Mouse (Mus musculus) mesoderm, embryonic 11.5 days (tissue): ENCODE results near the gene Golgb1.
"Not testable (repeated sequence)": the region's sequence is repeated elsewhere in the genome, so short reads cannot be mapped to it uniquely, and the experiment has no call there.

Experiments used
- DNase-seq: peaks from one replicate; pipeline ENCODE4 v3.0.0-alpha.2; 2012; ENCODE audit warnings: low read depth, low spot score

Golgb1 gene

DNA sequence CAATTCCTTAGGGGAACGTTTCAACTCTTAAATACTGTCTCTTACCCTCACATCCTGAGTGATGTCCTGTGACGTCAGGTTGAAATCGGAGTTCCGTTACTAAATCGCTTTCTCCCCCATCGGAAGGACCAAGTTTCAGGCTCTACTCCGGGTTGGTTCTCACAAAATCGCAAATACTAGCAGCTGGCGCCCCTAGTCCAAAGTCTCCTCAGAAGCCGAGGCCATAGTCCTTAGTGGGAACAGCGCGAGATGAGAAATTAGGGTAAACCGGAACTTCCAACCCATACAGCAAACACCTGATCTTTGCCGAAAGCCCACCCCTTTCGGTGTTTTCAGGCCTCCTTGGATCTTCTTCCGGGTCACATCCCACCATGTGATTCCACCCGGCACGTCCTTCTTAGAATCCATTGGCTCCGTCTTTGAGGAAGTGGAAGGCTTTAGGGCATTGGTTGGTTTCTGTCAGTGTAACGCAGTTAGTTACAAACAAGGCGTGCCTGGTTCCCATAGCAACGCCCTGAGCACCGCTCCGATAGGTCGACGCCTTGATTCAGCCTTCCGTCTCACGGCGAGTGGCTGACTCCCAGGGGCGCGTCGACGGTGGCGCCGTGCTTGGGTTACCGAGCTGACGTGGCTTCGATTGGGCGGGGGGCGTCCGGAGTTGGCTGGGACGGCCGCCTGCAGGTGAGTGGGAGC is at the start of gene Golgb1, which contains the start of gene Eaf2:
TSS of gene Golgb1 (plus strand) at position 558 of the 693 bp plus-strand sequence.
TSS of gene Eaf2 (minus strand) at position 421 of the 693 bp plus-strand sequence.
- peak; percentile 99 for DNase-seq

DNA sequence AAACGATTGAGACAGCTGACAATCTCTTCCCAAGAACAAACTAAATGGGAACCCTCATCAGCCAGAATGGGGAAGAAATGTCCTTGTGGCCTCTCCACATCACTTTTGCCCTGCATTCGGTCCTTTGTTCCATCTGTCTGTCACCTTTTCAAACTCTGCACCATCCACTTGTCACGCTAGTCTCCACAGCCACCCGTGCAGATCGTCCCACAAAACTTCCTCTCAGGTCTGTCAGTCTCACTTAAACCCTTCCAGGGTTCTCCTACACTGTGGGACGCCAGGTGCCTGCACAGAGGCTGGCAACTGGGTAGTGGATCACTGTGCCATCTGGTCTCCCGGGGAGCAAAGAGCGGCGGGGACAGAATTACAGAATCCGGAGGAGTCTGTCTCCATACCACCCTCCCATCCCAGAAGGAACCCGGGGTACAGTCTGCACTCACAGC is 47.3 kb upstream of the Golgb1 start:
- peak; percentile 4 for DNase-seq

DNA sequence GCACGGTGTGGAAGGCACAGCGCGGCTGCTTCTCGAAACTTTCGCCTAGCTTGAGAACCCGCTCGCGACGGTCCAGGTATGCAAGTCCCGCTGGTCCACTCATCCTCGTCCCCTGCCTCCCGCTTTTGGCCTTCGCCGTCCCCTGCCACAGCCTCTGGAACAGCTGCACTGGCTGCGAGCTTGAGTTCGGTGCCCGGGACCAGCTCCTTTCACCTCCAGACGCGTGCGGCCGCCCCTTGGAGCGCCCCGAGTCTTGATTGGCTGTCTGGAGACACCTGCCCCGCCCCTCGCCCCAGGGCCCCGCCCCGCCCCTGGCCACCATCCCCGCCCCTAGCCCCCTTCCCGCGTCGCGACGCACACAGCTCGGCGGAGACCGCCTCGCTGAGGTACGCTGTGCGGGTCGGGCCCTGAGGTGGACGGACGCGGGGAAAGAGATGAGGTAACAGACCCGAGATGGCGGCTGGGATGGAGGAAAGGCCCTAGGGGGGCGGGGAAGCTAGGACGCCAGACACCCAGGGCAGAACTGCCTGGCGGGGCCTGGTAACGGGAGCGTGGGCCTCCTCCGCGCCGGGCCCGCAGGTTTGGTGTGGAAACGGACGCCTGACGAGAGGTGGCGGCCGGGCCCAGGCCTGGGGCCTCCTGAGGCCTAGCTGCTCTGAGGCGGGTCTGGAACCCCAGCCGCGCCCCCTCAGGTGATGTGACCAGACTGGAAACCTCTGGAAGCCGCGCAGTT is 46.7 kb upstream of the Golgb1 start, which contains the start of gene Iqcb1:
TSS of gene Iqcb1 (plus strand) at position 332 of the 733 bp plus-strand sequence.
- peak; percentile 87 for DNase-seq

DNA sequence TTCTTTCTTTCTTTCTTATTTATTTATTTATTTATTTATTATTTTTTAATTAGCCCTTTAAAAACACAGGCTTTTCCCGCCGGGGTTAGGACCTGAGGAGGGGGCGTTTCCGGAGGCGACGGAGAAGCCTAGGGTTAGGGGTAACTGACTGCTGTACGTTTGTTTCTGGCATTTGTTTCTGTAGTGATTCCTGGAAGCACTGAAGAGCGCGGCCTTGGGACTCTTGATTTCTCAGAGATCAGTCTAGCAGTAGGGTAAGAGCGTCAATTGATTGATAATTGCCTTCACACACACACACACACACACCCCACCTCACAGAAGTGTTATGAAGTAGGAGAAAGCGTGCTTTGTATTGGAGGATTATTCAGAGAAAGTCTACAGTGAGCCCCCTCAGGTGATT is 46.1 kb upstream of the Golgb1 start:
- no peak for DNase-seq

DNA sequence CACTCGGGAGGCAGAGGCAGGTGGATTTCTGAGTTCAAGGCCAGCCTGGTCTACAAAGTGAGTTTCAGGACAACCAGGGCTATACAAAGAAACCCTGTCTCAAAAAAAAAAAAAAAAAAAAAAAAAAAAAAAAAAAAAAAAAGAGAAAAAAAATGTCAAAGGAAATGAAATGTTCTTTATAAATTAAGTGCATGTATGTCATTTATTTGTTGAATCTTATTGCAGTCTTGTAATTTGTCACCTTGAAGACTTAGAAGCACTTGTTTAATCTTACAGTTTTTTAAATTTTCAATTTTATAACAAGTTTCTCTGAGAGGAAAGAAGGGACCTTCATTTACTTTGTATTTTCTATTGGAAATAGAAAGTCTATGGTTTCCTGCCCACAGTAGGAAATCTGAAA is 28.0 kb upstream of the Golgb1 start:
- not testable (repeated sequence) for DNase-seq

DNA sequence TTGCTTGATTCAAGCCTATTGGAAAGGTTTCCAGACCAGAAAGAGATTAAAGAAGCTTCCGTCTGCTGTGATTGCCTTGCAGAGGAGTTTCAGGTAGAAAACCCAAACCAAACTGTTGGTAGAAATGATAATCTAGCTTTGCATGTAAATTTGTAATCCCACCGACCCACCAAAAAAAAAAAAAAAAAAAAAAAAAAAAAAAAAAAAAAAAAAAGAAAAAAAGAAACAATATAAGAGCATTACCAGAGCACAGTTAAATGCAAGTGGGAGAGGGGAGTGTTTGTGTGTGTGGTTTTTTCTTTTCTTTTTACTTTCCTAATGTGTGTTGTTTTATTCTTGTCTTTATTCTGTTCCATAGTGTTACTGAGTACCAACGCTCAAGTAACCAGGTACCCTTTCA is 23.7 kb upstream of the Golgb1 start:
- DNase-seq = no peak

DNA sequence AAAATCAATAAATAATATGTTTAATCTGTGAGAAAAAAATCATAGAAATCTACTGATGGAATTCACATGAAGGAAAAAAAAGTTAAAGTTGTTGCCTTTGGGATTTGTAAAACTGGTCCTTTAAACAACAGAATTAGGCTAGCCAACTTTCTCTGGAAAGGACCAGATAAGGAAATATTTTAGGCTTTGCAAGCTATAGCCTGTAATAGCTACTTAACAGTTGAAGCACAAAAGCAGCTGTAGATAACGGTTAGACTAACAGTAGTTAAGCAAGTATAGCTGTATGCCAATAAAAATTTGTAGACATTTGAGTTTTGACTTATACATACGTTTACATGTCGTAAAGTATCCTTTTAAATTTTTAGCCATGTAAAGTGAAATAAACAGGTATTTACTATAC is 11.4 kb upstream of the Golgb1 start:
- DNase-seq = no peak

DNA sequence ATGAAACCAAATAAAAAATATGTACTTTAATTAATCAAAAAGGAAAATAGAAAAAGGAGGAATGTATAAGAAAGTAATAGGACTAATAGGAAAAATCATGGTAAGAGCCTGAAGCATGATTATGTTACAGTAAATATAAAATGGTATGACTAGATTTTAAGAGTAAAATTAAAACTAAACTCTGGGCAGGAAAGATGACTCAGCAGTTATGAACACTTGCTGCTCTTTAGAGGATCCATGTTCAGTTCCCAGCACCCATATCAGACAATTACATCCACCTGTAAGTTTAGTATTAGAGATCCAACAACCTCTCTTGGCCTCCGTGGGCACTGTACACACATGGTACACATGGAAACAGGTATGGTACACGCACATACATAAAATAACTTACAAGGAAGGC is 5.5 kb upstream of the Golgb1 start:
- no peak for DNase-seq

DNA sequence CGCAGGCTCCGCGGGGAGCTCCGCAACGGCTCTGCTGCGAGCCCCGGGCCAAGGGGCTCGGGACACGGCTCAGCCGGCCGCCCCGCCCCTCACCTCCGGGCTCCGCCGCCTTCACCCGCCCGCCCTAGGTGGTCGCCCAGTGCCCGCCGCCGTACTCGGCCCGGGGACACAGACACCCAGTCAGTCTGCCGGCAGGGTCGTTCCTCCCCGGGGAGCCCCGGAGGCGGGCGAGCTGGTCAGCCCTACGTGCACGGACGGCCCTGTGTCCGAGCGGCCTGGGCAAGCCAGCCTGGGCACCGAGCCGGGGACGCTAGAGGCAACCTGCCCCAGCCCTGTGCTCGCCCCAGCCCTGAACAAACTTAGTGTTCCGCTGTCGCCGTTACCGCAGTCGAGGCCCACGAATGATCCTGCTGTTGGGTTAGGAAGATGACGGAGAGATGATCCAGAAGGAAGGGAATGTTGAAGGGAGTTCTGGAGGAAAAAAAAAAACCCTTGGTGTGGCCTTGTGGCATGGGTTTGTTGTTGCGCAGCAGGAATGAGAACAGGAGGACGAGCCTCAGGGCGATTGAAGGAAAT is 424 bp downstream of the Golgb1 start:
- peak; percentile 38 for DNase-seq

DNA sequence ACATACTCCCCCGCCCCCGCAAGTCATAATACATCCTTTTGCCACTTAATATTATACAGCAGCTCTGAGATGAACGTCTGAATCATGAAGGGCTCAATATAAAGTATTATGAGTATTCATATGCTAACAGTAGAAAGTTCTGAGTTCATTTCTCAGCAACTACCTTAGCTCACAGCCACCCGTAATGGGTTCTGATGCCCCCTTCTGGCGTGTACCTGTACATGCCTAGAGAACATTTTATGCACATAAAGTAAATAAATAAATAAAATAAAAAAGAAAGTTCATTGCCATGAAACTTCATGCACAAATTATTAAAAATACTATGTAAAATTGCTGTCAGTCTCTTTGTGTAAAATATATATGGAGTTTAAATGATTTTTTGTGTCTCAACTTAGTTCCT is 2.4 kb downstream of the Golgb1 start:
- DNase-seq = no peak

DNA sequence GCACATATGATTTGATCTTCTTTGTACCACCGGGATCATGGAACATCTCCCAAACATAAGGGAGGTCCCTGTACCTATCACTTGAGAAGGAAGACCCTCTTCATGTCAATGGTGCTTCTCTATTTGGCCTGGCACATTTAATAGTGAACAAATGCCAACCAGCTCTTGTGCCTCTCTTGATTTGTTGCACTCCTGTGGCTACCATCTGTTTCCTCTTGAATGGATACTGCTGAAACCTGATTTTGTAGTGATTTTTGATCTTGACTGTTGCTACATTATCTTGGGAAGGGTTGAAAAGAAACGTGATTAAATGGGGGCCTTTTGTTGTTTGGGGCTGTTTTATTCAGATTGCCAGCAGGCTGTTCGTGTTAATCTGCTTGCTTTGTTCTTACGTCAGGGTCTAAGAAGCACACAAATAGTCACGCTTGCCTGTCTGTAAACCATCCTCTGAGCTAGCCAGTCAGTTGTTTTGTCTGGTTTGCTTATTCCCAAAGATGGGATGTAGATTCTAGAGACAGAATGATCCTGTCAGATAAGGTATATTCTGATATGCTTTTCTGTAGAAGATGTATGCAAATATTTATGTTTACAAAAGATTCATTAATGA is 7.9 kb downstream of the Golgb1 start:
- no peak for DNase-seq

DNA sequence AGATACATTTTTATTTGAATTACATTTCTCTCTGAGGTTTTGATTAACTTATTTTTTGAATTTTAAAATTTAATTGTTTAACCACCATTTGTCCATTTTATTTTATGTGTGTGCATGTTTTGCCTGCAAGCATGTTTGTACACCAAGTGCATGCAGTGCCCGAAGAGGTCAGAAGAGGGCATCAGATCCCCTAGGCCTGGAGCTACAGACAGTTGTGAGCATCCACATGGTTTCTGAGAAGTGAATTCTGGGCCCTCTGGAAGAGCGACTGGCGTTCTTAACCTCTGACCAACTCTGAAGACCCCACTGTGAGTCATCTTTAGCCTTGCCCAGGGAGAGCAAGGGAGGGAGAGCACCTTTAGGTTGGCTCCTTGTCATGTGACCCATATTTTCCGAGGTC is 9.9 kb downstream of the Golgb1 start:
- peak; percentile 32 for DNase-seq

DNA sequence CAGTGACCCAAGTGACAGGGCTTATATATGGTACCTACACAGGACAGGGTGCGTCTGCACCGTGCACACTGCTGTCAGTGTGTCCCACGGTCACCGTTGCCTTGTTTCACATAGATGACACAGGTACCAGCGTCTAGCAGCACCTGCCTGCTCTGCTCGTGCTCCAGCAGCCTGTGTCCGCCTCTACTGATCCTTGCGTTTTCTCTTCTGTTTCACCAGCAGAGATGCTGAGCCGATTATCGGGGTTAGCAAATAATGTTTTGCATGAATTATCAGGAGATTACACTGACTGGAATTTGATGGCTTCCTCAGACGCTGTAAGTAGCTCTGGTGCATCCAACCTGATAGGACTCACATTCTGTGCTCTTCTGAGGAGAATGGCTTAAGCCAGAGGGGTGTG is 11.0 kb downstream of the Golgb1 start:
- no peak for DNase-seq

DNA sequence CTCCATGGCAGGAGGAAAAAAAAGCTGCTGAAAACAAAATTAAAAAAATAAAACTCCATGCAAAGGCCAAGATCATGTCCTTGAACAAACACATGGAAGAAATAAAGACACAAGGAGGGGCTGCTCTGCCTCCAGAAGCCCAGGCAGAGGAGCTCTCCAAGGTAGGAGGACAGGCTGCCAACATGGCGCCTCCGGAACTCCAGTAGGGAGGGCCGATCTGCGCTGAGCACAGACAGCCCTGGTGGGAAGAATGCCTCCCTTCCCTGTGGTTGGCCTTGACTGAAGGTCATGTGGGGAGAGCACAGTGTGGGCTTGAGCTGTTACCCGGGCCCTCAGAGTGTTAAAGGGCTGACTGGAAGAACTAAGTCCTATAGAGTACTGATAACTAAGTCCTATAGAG is 12.6 kb downstream of the Golgb1 start:
- DNase-seq = no peak

DNA sequence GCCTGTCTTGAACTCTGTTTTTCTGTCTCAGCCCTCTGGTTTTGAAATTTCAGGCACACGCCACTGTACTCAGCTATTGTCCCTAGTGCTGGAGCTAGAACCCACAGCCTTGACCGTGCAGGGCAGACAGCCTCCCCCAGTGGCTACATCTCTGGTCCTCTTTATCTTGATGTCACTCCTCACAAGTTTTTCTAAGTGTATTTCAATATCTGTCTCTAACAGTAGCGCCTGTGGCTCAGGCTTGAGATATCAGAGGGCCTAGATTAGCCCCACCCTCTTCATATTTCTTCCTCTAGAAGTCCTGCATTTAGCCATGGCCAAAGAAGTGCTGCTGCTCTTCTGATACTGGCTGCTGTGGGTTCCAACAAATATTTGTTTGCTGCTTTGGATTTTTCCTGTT is 15.6 kb downstream of the Golgb1 start:
- DNase-seq = no peak

DNA sequence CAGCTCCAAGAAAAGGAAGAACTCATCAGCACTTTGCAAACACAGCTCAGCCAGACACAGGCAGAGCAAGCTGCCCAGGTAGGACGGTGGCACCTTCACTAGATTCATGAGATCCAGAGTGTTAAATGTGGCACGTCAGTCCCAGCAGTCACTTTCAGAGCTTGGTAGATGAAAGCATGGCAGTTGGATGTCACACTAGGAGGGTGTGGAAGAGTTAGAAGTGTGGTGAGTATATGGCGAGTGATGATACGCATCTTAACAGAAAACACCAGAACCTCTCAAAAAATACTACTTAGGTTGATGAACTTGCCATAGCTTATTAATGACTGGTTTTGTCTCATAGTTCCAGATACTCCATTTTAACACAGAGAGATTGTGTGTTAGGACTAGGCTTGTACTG is 16.5 kb downstream of the Golgb1 start:
- DNase-seq = no peak

DNA sequence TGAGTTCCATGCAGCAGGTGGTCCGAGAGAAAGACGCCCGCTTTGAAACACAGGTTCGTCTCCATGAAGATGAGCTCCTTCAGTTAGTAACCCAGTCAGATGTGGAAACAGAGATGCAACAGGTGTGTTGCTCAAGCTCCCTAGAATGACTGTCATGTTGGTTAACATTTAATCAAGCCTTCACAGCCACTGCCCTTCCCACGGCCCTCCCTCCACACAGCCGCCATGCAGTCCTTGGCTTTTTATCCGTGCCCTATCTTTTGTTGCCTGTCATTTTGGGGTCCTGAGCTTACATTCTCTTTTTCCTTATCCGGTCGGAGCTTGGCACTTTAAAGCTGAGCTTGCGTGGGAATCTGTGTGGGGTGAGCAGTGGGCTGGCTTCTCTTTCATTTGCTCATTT is 18.4 kb downstream of the Golgb1 start:
- DNase-seq = no peak

DNA sequence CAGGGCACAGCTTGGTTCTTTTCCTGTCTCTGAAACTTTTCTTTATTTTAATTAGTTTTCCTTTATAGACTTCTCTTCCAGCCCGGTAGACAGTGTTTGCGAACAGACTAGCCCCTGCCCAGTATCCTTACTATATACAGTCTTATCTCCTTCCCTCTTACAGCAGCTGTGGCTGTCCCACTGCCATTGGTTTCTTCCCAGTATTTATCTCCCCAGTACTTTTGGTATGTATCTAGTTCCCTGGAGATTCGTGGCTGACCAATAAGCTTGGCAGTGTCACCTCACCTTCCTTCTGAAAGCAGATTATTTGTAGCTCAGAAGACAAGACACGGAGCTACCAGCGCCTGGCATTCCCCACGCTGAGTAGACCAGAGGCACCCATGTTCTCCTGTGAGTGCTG is 21.8 kb downstream of the Golgb1 start:
- no peak for DNase-seq

DNA sequence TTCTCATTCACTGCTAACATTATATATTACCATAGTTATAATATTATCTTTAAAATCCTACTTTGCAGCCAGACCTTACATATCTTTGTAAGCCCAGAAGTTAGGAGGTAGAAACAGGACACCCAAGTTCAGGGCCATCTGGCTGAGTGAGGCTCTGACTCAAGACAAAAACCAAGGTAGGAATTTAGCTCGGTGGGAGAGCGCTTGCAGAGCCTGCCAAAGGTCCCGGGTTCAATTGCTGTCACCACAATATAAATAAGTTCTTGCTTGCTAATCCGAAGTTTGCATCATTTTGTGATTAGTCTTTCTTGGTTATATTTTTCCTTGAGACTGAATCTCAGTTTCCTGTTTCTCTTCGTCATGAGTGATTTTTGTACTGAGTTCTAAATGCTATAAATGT is 28.2 kb downstream of the Golgb1 start:
- DNase-seq = no peak

DNA sequence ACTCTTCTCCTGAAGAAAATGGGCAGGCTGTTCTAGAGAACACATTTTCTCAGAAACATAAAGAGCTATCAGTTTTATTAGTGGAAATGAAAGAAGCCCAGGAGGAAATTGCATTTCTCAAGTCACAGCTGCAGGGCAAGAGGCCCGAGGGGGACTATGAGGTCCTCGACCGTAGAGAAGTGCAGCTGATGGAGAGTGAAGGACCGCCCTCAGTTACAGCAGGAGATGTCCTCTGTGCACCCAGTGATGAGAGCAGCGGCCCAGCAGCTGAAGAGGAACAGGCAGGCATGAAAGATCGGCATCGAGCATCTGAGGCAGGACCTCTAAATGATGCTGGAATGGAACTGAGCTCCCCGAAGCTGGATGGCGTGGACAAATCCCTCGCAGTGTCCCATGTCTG is 37.0 kb downstream of the Golgb1 start:
- no peak for DNase-seq

DNA sequence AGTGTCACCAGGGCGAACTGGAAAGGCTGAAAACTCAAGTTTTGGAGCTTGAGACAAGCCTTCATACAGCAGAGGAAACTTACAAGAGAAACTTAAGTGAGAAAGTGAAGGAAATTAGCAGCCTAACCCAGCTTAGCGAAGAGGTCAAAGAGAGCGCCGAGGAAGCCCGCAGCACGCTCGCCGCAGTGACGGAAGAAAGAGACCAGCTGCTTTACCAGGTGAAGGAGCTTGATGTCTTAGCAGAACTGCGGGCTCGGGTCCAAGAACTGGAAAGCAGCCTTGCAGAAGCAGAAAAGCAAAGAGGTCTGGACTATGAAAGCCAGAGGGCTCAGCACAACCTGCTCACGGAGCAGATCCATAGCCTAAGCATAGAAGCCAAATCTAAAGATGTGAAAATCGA is 37.4 kb downstream of the Golgb1 start:
- no peak for DNase-seq

DNA sequence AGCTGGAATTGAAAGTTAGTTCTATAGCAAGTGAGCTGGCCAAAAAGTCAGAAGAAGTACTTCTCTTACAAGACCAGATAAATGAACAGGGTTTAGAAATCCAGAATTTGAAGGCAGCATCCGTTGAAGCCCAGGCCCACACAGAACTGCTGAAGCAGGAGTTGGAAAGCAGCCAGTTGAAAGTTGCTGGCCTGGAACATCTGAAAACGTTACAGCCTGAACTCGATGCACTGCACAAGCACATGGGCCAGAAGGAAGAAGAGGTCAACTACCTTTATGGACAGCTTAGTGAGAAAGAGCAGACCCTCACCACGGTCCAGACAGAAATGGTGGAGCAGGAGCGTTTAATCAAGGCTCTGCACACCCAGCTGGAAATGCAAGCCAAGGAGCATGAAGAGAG is 39.3 kb downstream of the Golgb1 start:
- no peak for DNase-seq
